Mouse (Mus musculus): ENCODE data around the gene Il9r.

- TF ChIP-seq POLR2A (IDR thresholded peaks at IDR 0.05; ENCODE audit: low read depth, low read length) (no peak), CTCF (IDR thresholded peaks at IDR 0.05; ENCODE audit: extremely low read depth, insufficient read depth, insufficient read length, insufficient replicate concordance) (no peak)
Observed at GRCm38 (mm10) chr11:32218501-32219050, 18.5 kb upstream of the Il9r start.

All from spleen, adult 2 months (tissue).